Mouse (Mus musculus) heart, postnatal 25 days (tissue): ENCODE measurements around the gene Sp8. TPM values are rescaled to one million over a fixed set of nuclear protein-coding genes. Genes with fewer than 3 reads are reported as not detected.

Experiments used
- DNase-seq: peaks from one replicate; pipeline ENCODE4 v3.0.0; 2022; ENCODE audit warnings: low spot score
- intact Hi-C: fragments of 180-260 bp; cut with DNase I; formaldehyde crosslinking; loops from one replicate; pipeline ENCODE4 v1.15.1; 2025
- total RNA-seq, 2 experiments: library from RNA; stranded (reverse); gene quantifications; 2 replicates each; pipeline ENCODE4 v1.2.3; 2021

The Sp8 gene
- total RNA-seq, 2 experiments from 2014 or later = not detected

GRCm38 (mm10) chr12:118847861-118848495, 1.8 kb downstream of the Sp8 start:
- DNase-seq = no peak
- intact Hi-C loops = no loop called here

GRCm38 (mm10) chr12:118848496-118849202, 2.5 kb downstream of the Sp8 start:
- intact Hi-C loops = no loop called here
- DNase-seq = no peak

DNA sequence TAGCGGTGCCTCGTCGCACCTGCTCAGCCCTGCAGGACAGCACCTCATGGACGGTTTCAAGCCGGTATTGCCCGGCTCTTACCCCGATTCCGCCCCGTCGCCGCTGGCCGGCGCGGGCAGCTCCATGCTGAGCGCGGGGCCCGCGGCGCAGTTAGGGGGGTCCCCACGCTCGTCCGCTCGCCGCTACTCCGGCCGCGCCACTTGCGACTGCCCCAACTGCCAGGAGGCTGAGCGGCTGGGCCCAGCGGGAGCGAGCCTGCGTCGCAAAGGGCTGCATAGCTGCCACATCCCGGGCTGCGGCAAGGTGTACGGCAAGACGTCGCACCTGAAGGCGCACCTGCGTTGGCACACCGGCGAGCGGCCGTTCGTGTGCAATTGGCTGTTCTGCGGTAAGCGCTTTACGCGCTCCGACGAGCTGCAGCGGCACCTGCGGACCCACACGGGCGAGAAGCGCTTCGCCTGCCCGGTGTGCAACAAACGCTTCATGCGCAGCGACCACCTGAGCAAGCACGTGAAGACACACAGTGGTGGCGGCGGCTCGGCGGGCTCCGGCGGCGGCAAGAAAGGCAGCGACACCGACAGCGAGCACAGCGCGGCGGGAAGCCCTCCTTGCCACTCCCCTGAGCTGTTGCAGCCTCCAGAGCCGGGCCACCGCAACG, 3.2 kb downstream of the Sp8 start:
- intact Hi-C loops = no loop called here
- DNase-seq = no peak

- intact Hi-C loops = no loop called here
- DNase-seq = no peak
Measured at GRCm38 (mm10) chr12:118849996-118850395, 3.9 kb downstream of the Sp8 start.

- intact Hi-C loops = no loop called here
- no peak for DNase-seq
Measured at GRCm38 (mm10) chr12:118850851-118851410, 4.8 kb downstream of the Sp8 start.

GRCm38 (mm10) chr12:118853331-118853730, 7.2 kb downstream of the Sp8 start:
- intact Hi-C loops = no loop called here
- DNase-seq = no peak

- intact Hi-C loops = loop anchor here (2.0 kb wide), 1 partner anchor 862 kb away; no protein-coding TSS in a partner anchor
- no peak for DNase-seq
Measured at GRCm38 (mm10) chr12:118854401-118854800, 8.3 kb downstream of the Sp8 start.

DNA sequence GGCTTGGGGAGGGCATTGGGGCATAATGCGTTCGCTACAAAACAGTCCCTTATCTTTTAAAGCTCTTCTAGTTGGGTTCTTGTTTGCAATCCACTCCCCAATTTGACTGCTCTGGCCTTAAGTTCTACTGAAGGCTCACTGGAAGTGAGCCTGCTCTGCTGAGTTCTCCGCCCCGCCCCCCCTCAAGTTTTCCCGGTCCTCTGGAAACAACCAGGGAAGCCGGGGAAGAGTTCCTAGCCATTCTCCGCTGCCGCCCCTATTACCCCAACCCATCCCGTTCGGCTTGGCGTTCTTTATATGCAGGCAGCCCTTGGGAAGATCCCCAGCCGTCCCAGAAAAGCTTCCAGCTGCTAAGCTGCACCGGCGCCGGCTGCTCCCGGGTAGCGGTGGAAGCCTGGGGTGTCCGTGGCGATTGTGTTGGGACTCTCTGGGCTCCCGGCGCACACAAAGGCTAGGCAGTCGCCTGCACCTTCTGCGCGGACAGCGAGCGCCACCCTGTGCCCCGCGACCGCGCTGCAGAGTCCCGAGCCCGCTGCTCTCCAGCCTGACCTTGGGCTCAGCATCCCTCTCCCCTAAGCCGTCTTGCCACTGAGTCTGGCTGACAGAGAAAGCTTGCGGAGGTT, 8.8 kb downstream of the Sp8 start:
- intact Hi-C loops = loop anchor here (1.0 to 5.0 kb wide), 3 partner anchors 398 to 1033 kb away; no protein-coding TSS in a partner anchor
- no peak for DNase-seq

DNA sequence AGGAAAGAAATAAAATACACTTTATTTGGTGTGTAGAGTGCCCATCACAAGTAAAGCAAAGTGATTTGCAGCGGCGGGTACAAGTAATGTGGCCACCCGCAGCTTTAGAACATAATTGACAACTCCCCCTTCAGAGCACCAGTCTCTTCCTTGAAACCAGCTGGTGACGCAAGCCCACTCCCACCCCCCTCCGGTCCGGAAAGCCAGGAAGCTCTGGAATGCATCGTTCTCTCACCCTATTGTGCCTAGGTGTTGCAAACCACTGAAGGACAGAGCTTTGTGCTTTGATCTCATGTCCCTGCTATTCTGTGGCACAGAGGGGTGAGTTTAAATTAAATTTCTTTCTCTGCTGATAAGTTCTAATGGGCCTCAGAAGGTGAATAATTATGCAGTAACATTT, 10.0 kb downstream of the Sp8 start:
- intact Hi-C loops = loop anchor here (5.0 kb wide), 1 partner anchor 1034 kb away; no protein-coding TSS in a partner anchor
- no peak for DNase-seq

- intact Hi-C loops = no loop called here
- no peak for DNase-seq
Measured at GRCm38 (mm10) chr12:118872673-118873072, 26.5 kb downstream of the Sp8 start.

GRCm38 (mm10) chr12:118882790-118883189, 36.7 kb downstream of the Sp8 start:
- intact Hi-C loops = no loop called here

GRCm38 (mm10) chr12:118887964-118888363, 41.8 kb downstream of the Sp8 start:
- intact Hi-C loops = no loop called here
- DNase-seq = peak; percentile 11

More at GRCm38 (mm10) chr12:118882790-118883189, 36.7 kb downstream of the Sp8 start:
- no peak for DNase-seq

Other genes starting within 250 kb of the Sp8 start
- gene Abcb5, start 120.1 kb downstream of the Sp8 start, total RNA-seq = not detected